Mouse (Mus musculus) stomach, postnatal 0 days (tissue): ENCODE data around the gene Elmo1.

Experiments
- CTCF ChIP-seq: IDR thresholded peaks from 2 replicates; pipeline ENCODE4 v1.5.1; 2016; ENCODE audit warnings: antibody characterized with exemption, low read depth, mild to moderate bottlenecking, moderate library complexity
- EP300 ChIP-seq: optimal IDR thresholded peaks from 2 replicates; pipeline ENCODE3; 2016; ENCODE audit warnings: antibody characterized with exemption

- TF ChIP-seq EP300 (no peak), CTCF (no peak; the same call in 1 of the 2 replicates)
These were observed 94.8 kb downstream of the Elmo1 start for GRCm38 (mm10) chr13:20185034-20185846.
